Mouse (Mus musculus) forelimb bud, embryonic 11.5 days (tissue): Measurements from ENCODE around the gene Slc6a19.
A peak's percentile ranks its signal among the peaks of the same experiment; 100 is the strongest.

Experiments used
- DNase-seq: peaks from one replicate; pipeline ENCODE4 v3.0.0-alpha.2; 2012; ENCODE audit warnings: low read depth, low spot score

The Slc6a19 gene

DNA sequence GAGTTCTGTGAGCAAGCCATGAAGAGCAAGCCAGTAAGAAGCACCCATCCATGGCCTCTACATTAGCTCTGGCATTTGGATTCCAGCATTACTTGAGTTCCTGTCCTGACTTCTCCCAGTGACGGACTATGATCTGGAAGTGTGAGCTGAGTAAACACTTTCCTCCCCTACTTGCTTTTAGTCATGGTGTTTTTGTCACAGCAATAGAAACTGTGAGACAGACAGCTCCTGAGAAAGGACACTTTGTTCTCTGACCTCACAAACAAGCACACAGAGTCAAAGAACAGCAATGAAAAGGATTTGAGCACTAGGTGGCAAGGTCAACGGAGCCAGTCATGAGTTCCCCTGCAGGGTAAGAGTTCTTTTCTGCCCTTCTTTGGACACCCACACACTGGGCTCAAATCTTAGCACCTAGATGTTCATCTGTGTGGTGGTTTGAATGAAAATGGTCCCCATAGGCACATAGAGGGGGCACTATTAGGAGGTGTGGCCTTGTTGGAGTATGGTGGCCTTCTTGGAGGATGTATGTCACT is 44.4 kb downstream of the Slc6a19 start:
- no peak for DNase-seq

DNA sequence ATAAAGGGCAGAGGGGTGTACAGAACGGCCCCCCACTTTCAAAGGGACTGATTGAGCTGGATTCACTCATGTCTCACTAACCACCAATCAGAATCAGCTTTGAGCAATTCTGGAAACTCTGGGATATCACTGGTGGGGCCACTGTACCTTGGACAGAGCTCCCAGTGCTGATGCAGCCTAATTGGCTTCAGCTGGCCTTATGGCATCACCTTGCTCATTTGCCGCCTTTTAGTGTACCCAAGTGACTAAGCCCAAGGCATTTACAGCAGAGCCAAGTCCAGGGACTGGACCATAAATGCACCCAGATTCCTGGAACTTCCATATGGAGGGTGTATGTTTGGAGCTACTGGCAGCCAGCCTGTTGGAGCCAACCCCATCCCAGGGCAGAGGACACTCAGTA is 45.7 kb downstream of the Slc6a19 start:
- DNase-seq: peak; percentile 25

DNA sequence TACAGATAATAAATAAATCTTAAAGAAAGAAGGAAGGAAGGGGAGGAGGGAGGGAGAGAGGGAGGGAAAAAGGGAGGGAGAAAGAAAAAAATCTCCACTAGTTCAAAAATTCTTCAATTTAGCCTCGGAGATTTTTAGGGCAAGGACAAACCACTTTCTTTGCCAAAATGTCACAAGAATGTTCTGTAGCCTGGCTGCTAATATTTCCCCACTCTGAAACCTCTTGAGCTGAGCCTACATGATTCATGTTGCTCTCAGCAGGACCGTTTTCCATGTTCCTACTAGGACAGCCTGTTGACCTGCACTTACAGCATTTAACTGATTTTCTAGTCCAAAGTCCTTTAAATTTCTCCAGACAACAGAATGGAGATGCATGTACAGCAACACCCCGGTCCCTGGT is 49.7 kb downstream of the Slc6a19 start:
- no peak for DNase-seq

DNA sequence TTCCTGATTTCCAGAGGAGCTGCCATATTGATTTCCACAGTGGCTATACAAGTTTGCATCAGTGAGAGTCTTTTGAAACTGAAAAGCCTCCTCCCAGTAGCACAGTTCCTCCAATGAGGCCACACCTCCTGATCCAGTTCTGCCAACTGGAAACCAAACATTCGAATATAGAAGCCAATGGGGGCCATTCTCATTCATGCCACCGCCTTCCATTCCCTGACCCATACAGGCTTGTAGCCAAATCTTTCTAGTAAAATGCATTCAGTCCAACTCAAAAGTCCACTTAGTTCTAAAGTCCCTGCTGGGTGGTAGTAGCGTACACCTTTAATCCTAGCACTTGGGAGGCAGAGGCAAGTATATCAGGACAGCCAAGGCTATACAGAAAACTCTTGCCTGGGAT is 51.4 kb downstream of the Slc6a19 start:
- no peak for DNase-seq

DNA sequence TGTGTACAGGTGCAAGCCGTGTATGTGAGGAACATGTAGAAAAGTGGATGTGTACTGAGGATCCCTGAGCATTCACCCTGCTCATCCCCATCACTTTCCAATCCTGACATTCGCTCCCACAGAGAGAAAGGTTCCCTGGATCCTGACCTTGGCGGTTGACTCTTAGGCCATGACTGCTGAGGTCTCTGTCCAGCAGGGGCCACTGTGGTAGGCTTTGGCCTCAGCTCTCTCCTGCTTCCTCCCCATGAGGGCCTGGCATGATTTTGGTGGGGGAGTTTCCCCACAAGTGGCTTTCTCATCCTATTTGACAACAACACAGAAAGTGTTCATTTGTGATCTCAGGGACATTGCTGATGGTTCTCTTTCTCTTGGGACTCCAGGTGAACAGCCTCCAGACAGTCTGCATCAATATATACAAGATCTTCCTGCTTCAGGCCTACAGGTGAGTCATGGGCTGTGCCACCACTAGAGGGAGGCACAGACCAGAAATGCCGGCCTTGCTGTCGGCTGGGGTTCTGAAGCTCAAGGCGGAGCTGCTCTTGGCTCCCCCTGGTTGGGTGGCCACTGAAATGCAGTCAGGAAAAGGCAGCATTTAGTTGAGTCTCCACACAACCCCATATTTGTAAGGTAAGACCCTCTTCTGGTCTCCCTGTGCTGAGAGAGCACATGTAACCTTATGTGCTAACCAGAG is 58.1 kb downstream of the Slc6a19 start:
- DNase-seq: peak; percentile 53

DNA sequence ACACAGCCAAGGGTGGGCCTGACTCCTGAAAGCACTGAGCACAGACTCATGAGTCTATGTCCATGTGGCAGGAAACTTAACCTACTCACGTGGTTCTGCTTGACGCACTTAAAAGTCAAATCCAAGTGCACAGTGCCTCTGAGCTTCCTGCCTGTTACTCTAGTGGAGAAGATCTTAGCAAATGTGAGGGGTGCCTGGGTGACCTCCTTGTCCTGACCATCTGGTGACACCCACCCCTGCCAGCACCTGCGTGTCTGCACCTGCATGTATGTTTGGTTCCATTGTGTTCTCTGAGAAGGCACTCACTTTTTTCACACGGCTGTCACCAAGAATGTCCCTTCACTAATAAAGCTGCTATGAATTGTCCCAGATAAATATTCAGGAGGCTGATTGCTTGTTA is 63.4 kb downstream of the Slc6a19 start:
- DNase-seq: no peak

DNA sequence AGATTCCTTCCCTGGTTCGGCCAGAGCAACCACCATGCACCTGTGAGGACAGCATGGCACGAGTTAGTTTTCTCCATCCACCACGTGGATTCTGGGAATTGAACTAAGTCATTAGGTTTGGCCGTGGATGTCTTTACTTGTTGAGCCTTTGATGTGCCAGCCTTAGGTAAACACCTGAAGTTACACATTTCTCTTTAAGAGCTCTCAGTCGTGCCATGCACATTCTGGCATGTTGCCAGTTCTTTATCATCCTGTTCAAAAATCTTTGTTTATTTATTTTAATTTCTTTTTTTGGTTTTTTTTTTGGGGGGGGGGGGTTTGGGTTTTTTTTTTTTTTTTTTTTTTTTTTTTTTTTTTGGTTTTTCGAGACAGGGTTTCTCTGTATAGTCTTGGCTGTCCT is 66.8 kb downstream of the Slc6a19 start:
- no peak for DNase-seq

DNA sequence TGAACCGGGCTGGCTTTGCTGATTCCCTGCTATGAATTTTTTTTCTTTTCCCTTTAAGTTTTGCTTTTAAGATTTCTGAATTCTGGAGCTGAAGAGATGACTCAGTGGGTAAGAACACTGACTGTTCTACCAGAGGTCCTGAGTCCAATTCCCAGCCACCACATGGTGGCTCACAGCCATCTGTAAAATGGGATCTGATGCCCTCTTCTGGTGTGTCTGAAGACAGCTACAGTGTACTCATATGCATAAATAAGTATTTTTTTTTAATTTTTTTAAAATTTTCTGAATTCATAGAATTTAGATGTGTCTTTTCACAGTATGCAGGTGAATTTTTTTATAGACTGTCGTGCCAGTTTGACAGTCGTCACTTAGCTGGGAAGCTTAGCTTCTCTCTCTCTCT is 72.8 kb downstream of the Slc6a19 start:
- no peak for DNase-seq
